Mouse (Mus musculus) bone marrow, adult 2 months (tissue): ENCODE results near the gene Gfi1b.

Experiments
- CTCF ChIP-seq: fragments of 200-500 bp; IDR thresholded peaks from 2 replicates; pipeline ENCODE4 v1.5.1; 2011; ENCODE audit warnings: low read length, control low read depth; ENCODE audit not compliant: control insufficient read depth, insufficient read depth
- POLR2A ChIP-seq: fragments of 200-500 bp; IDR thresholded peaks from 2 replicates; pipeline ENCODE4 v1.6.1; 2011; ENCODE audit warnings: low read depth, mild to moderate bottlenecking, control low read depth, low read length, borderline replicate concordance; ENCODE audit not compliant: control insufficient read depth

DNA sequence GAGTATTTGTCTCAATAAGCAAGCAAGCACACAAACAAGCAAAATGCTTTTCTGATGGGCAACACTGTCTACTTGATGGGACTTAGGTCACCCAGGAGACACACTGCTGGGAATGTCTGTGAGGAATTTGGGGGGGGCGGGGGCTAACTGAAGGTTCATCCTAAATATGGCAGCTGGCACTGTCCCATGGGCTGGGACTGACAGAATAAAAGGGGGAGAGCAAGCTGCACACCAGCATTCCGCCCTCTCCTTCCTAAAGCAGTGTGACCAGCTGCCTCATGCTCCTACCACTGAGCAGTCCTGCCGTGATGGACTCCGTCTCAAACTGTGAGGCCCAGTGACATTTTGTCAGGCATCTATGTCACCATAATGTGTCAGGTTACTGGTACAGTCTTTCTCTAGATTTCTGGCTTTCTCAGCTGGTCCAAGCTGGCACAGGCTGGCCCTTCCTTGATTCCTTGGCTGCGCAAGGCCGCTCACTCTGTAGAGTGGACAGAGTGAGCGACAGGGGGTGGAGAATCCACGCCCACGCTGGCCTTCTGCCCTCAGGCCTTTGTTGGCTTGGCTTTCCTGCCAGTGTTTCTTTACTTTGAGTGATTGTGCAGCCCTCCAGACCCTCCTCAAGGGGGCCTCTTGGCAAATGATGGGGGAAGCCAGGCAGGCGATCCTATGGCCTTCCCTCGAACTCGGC lies 10.9 kb downstream of the Gfi1b start:
- no peak for TF ChIP-seq POLR2A
- TF ChIP-seq CTCF, result no peak
